Mouse (Mus musculus) mesoderm, embryonic 11.5 days (tissue): Measurements from ENCODE around the gene Capg.
A peak's percentile ranks its signal among the peaks of the same experiment; 100 is the strongest.

Source experiments
- DNase-seq: peaks from one replicate; pipeline ENCODE4 v3.0.0-alpha.2; 2012; ENCODE audit warnings: low read depth, low spot score

Capg gene

GRCm38 (mm10) chr6:72544283-72544987, at the start of gene Capg:
TSS of gene Capg (plus strand) at chr6:72544391.
- no peak for DNase-seq

GRCm38 (mm10) chr6:72498950-72499349, 45.2 kb upstream of the Capg start:
- peak; percentile 15 for DNase-seq

- DNase-seq, result no peak
These were observed 40.9 kb upstream of the Capg start for GRCm38 (mm10) chr6:72503309-72503708.

- no peak for DNase-seq
These were observed 40.3 kb upstream of the Capg start for GRCm38 (mm10) chr6:72503939-72504338.

- DNase-seq, result no peak
These were observed 38.1 kb upstream of the Capg start for GRCm38 (mm10) chr6:72506104-72506503.

GRCm38 (mm10) chr6:72508596-72508995, 35.6 kb upstream of the Capg start:
- no peak for DNase-seq

GRCm38 (mm10) chr6:72509872-72510435, 34.2 kb upstream of the Capg start:
- no peak for DNase-seq

- DNase-seq, result no peak
These were observed 33.3 kb upstream of the Capg start for GRCm38 (mm10) chr6:72510686-72511421.

- DNase-seq, result peak; percentile 77
These were observed 31.7 kb upstream of the Capg start for GRCm38 (mm10) chr6:72512386-72513070.

GRCm38 (mm10) chr6:72513071-72513440, 31.1 kb upstream of the Capg start:
- no peak for DNase-seq

GRCm38 (mm10) chr6:72515644-72516043, 28.5 kb upstream of the Capg start:
- DNase-seq, result no peak

GRCm38 (mm10) chr6:72518842-72519241, 25.3 kb upstream of the Capg start:
- no peak for DNase-seq

GRCm38 (mm10) chr6:72519303-72519702, 24.9 kb upstream of the Capg start:
- DNase-seq, result no peak

- peak; percentile 78 for DNase-seq
These were observed 24.1 kb upstream of the Capg start for GRCm38 (mm10) chr6:72519892-72520663.

- no peak for DNase-seq
These were observed 23.3 kb upstream of the Capg start for GRCm38 (mm10) chr6:72520904-72521303.

- no peak for DNase-seq
These were observed 22.6 kb upstream of the Capg start, which contains the start of gene Sh2d6 for GRCm38 (mm10) chr6:72521607-72522006. TSS of gene Sh2d6 (minus strand) at chr6:72521707.

- no peak for DNase-seq
These were observed 21.9 kb upstream of the Capg start for GRCm38 (mm10) chr6:72522288-72522687.

- DNase-seq, result no peak
These were observed 21.0 kb upstream of the Capg start for GRCm38 (mm10) chr6:72523222-72523621.

GRCm38 (mm10) chr6:72524160-72524559, 20.0 kb upstream of the Capg start:
- DNase-seq, result no peak

GRCm38 (mm10) chr6:72527070-72527469, 17.1 kb upstream of the Capg start:
- DNase-seq, result no peak

- no peak for DNase-seq
These were observed 15.6 kb upstream of the Capg start for GRCm38 (mm10) chr6:72528410-72529151.
